Mouse (Mus musculus) midbrain, embryonic 16.5 days (tissue): ENCODE results near the gene Gm28171. TPM values are rescaled to one million over a fixed set of nuclear protein-coding genes. Genes with fewer than 3 reads are reported as not detected.
"Not testable (repeated sequence)": the region's sequence is repeated elsewhere in the genome, so short reads cannot be mapped to it uniquely, and the experiment has no call there.

Experiments
- ATAC-seq: fragments of 200-750 bp; cut with Nextera tagmentation; 2 replicates; pipeline ENCODE4 v1.8.0; 2017; ENCODE audit warnings: moderate TSS enrichment
- H3K27ac ChIP-seq: fragments of 300-500 bp; sonication (generic); 2 replicates; pipeline ENCODE4 v1.5.1; 2014; ENCODE audit warnings: mild to moderate bottlenecking, low read length, mixed read lengths
- H3K27me3 ChIP-seq: fragments of 300-500 bp; sonication (generic); 2 replicates; pipeline ENCODE4 v1.6.1; 2014; ENCODE audit warnings: low read depth, low read length, mixed read lengths; ENCODE audit not compliant: control insufficient read depth, insufficient read depth
- H3K36me3 ChIP-seq: fragments of 300-500 bp; sonication (generic); 2 replicates; pipeline ENCODE4 v1.6.1; 2014; ENCODE audit warnings: mild to moderate bottlenecking, low read length, moderate library complexity, mixed read lengths; ENCODE audit not compliant: control insufficient read depth, insufficient read depth
- H3K4me1 ChIP-seq: fragments of 300-500 bp; sonication (generic); 2 replicates; pipeline ENCODE4 v1.6.1; 2014; ENCODE audit warnings: mild to moderate bottlenecking, low read length, mixed read lengths; ENCODE audit not compliant: control insufficient read depth, insufficient read depth
- H3K4me2 ChIP-seq: fragments of 300-500 bp; sonication (generic); 2 replicates; pipeline ENCODE4 v1.6.1; 2014; ENCODE audit warnings: mild to moderate bottlenecking, low read length, mixed read lengths
- H3K4me3 ChIP-seq: fragments of 300-500 bp; sonication (generic); 2 replicates; pipeline ENCODE4 v1.5.1; 2014; ENCODE audit warnings: low read depth, mild to moderate bottlenecking, low read length, moderate library complexity, mixed read lengths
- H3K9ac ChIP-seq: fragments of 300-500 bp; sonication (generic); 2 replicates; pipeline ENCODE4 v1.6.1; 2014; ENCODE audit warnings: low read depth, low read length, mixed read lengths
- H3K9me3 ChIP-seq: fragments of 300-500 bp; sonication (generic); replicated peaks from 2 replicates; pipeline ENCODE4 v1.6.1; 2014; ENCODE audit warnings: mild to moderate bottlenecking, low read length, mixed read lengths; ENCODE audit not compliant: control insufficient read depth, poor library complexity, severe bottlenecking
- WGBS: fragments of 180-500 bp; shearing (Covaris S2); extraction: QIAGEN DNeasy Blood & Tissue Kit; methylation state at CpG from one replicate; pipeline ENCODE4 v1.1.7; 2014; 5-methylcytosine and 5-hydroxymethylcytosine counted together
- polyA plus RNA-seq: library from polyadenylated mRNA; unstranded; fragments of >200 nt; fragmentation: Nextera tagmentation; extraction: Ambion mirVana; gene quantifications from 2 replicates; pipeline ENCODE4 v1.2.1, GENCODE M21; 2015

Gm28171 gene
- not detected in 2 replicates for polyA plus RNA-seq

- H3K4me3 ChIP-seq, H3K9ac ChIP-seq, H3K27ac ChIP-seq, H3K36me3 ChIP-seq, H3K27me3 ChIP-seq, H3K4me1 ChIP-seq, ATAC-seq, H3K4me2 ChIP-seq, H3K9me3 ChIP-seq: not testable (repeated sequence)
- no CpG with 5 or more reads among the region's 1 CpGs for WGBS
Observed at GRCm38 (mm10) chrY:5793095-5793494, at the start of gene Gm28171. TSS of gene Gm28171 (plus strand) at chrY:5793395.

Other genes with a start within 250 kb of the Gm28171 start
- gene Gm21854, start 136.4 kb upstream of the Gm28171 start, polyA plus RNA-seq: not detected in 2 replicates
- not detected in 2 replicates for gene Gm20914, start 67.4 kb upstream of the Gm28171 start, polyA plus RNA-seq
- not detected in 2 replicates for gene Gm21778, start 149.1 kb downstream of the Gm28171 start, polyA plus RNA-seq